Mouse (Mus musculus): ENCODE measurements around the gene Adora1.

- TF ChIP-seq CTCF (IDR thresholded peaks at IDR 0.05; ENCODE audit: low read depth, low read length), result no peak
- TF ChIP-seq POLR2A (IDR thresholded peaks at IDR 0.05; ENCODE audit: extremely low read depth, insufficient read depth, low read length), result no peak
Observed at GRCm38 (mm10) chr1:134232326-134232725, 2.9 kb downstream of the Adora1 start.

All from liver, adult 2 months (tissue).